Mouse (Mus musculus): Measurements from ENCODE around the gene Snap91. TPM values are rescaled to one million over a fixed set of nuclear protein-coding genes. Genes with fewer than 3 reads are reported as not detected.

Snap91 gene
- polyA plus RNA-seq, 1 experiment, result 3.6 TPM

- Histone ChIP-seq H3K27ac (ENCODE audit: insufficient read depth, low read length) (no peak overlapping the region), H3K4me1 (ENCODE audit: control insufficient read depth, insufficient read depth, low read length) (no peaks in the 10 kb centered on the region), H3K4me3 (ENCODE audit: insufficient read depth, low read length) (no peak overlapping the region)
- TF ChIP-seq POLR2A (IDR thresholded peaks at IDR 0.05; ENCODE audit: low read depth, low read length) (no peak), CTCF (IDR thresholded peaks at IDR 0.05; ENCODE audit: borderline replicate concordance, insufficient read depth, low read length) (no peak)
These were observed 163.3 kb downstream of the Snap91 start for GRCm38 (mm10) chr9:86717119-86717518.

DNA sequence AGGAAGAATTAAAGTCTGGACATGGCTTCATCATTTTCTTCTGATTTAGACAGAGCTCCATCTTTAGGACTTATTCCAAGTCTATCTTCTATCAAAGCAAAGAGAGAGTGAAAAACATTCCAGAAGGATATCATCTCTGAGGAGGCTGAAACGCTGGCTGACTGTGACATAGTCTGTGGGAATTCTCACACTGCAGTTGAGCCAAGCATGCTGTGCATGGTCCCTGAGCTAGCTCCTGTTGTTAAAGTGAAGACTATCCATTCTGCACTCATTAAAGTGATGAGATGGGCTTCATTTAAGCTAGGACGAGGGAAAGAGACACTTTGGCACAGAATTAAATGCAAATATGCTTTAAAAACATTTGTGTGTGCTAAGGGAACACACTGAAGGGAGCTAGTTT is 163.9 kb downstream of the Snap91 start:
- TF ChIP-seq CTCF (IDR thresholded peaks at IDR 0.05; ENCODE audit: borderline replicate concordance, insufficient read depth, low read length) (no peak), POLR2A (IDR thresholded peaks at IDR 0.05; ENCODE audit: low read depth, low read length) (no peak)
- Histone ChIP-seq H3K4me1 (ENCODE audit: control insufficient read depth, insufficient read depth, low read length) (no peaks in the 10 kb centered on the region), H3K4me3 (ENCODE audit: insufficient read depth, low read length) (no peak overlapping the region), H3K27ac (ENCODE audit: insufficient read depth, low read length) (no peak overlapping the region)

Other genes with a start within 250 kb of the Snap91 start
- 81.3 and 94.0 TPM in 2 replicates for gene Me1, start 184.7 kb downstream of the Snap91 start, polyA plus RNA-seq (2011; ENCODE audit: insufficient read length, low read depth, missing spikeins)
- gene Prss35, start 137.0 kb downstream of the Snap91 start, polyA plus RNA-seq (2011; ENCODE audit: insufficient read length, low read depth, missing spikeins), result 7.3 and 23.0 TPM in 2 replicates
- not detected in 2 replicates for gene Ripply2, start 134.9 kb upstream of the Snap91 start, polyA plus RNA-seq (2011; ENCODE audit: insufficient read length, low read depth, missing spikeins)
- gene Cyb5r4, start 141.4 kb upstream of the Snap91 start, polyA plus RNA-seq (2011; ENCODE audit: insufficient read length, low read depth, missing spikeins), result 35.6 and 38.7 TPM in 2 replicates

Data from embryonic fibroblast, embryonic 13.5 days (primary cell).